Mouse (Mus musculus) hindbrain, embryonic 14.5 days (tissue): ENCODE results near the gene Fgfr2. TPM values are rescaled to one million over a fixed set of nuclear protein-coding genes. Genes with fewer than 3 reads are reported as not detected.
A peak's percentile ranks its signal among the peaks of the same experiment; 100 is the strongest.
"Not testable (repeated sequence)": the region's sequence is repeated elsewhere in the genome, so short reads cannot be mapped to it uniquely, and the experiment has no call there.

ENCODE experiments used
- ATAC-seq: fragments of 200-750 bp; cut with Nextera tagmentation; 2 replicates; pipeline ENCODE4 v1.8.0; 2017; ENCODE audit warnings: moderate number of reproducible peaks, mild to moderate bottlenecking, moderate TSS enrichment, moderate library complexity; ENCODE audit not compliant: low FRiP score
- DNase-seq: peaks from one replicate; pipeline ENCODE4 v3.0.0-alpha.2; 2015; ENCODE audit warnings: low spot score
- H3K27ac ChIP-seq: fragments of 300-500 bp; sonication (generic); 2 replicates; pipeline ENCODE4 v1.5.1; 2014; ENCODE audit warnings: mild to moderate bottlenecking, moderate library complexity
- H3K27me3 ChIP-seq: fragments of 300-500 bp; sonication (generic); 2 replicates; pipeline ENCODE4 v1.6.1; 2014; ENCODE audit warnings: mild to moderate bottlenecking, low read length, mixed read lengths; ENCODE audit not compliant: control insufficient read depth, insufficient read depth
- H3K36me3 ChIP-seq: fragments of 300-500 bp; sonication (generic); replicated peaks from 2 replicates; pipeline ENCODE4 v1.6.1; 2014; ENCODE audit not compliant: control insufficient read depth, insufficient read depth
- H3K4me1 ChIP-seq: fragments of 300-500 bp; sonication (generic); replicated peaks from 2 replicates; pipeline ENCODE4 v1.6.1; 2014; ENCODE audit warnings: antibody characterized with exemption, low read length, mixed read lengths; ENCODE audit not compliant: control insufficient read depth, insufficient read depth
- H3K4me2 ChIP-seq: fragments of 300-500 bp; sonication (generic); replicated peaks from 2 replicates; pipeline ENCODE4 v1.6.1; 2014; ENCODE audit warnings: mild to moderate bottlenecking, moderate library complexity
- H3K4me3 ChIP-seq: fragments of 300-500 bp; sonication (generic); replicated peaks from 2 replicates; pipeline ENCODE4 v1.5.1; 2014; ENCODE audit warnings: mild to moderate bottlenecking, low read length
- H3K9ac ChIP-seq: fragments of 300-500 bp; sonication (generic); 2 replicates; pipeline ENCODE4 v1.6.1; 2014
- H3K9me3 ChIP-seq: fragments of 300-500 bp; sonication (generic); 2 replicates; pipeline ENCODE4 v1.6.1; 2016; ENCODE audit warnings: low read length; ENCODE audit not compliant: control insufficient read depth
- WGBS: fragments of 180-500 bp; shearing (Covaris S2); extraction: QIAGEN DNeasy Blood & Tissue Kit; methylation state at CpG from one replicate; pipeline ENCODE4 v1.1.7; 2014; 5-methylcytosine and 5-hydroxymethylcytosine counted together
- polyA plus RNA-seq: library from polyadenylated mRNA; unstranded; fragments of >200 nt; fragmentation: Nextera tagmentation; extraction: Ambion mirVana; gene quantifications from 2 replicates; pipeline ENCODE4 v1.2.1, GENCODE M21; 2014

Fgfr2 gene
- polyA plus RNA-seq, 1 experiment from 2014 or later: 43.5 TPM

- Histone ChIP-seq H3K27ac (peak overlapping the region; percentile 98), H3K4me3 (peak overlapping the region; percentile 98), H3K9ac (peak overlapping the region; percentile 85), H3K4me1 (peaks cover 10% of the 10 kb centered on the region), H3K36me3 (peaks cover 32% of the 10 kb centered on the region), H3K27me3 (no peaks in the 10 kb centered on the region), H3K9me3 (no peaks in the 10 kb centered on the region), H3K4me2 (peak overlapping the region; percentile 79)
- DNase-seq (no peak), ATAC-seq (no peak)
- 58% methylated on average over 3 of the region's 3 CpGs for WGBS
Observed at GRCm38 (mm10) chr7:130545893-130546292, 2577.3 kb downstream of the Fgfr2 start.

- ATAC-seq (no peak), DNase-seq (no peak)
- 92% methylated on average over 5 of the region's 5 CpGs for WGBS
- H3K4me3 ChIP-seq: 0 out of 2 replicates have a peak overlapping the region, but pooled peaks have one; percentile 98
- H3K27me3 ChIP-seq: no peaks in the 10 kb centered on the region
- no peaks in the 10 kb centered on the region for H3K9me3 ChIP-seq
- peaks cover 34% of the 10 kb centered on the region for H3K36me3 ChIP-seq
- 0 out of 2 replicates have a peak overlapping the region, but pooled peaks have one; percentile 85 for H3K9ac ChIP-seq
- peaks cover 10% of the 10 kb centered on the region for H3K4me1 ChIP-seq
- H3K27ac ChIP-seq: no peak overlapping the region
- peak overlapping the region; percentile 79 for H3K4me2 ChIP-seq
Observed at GRCm38 (mm10) chr7:130545401-130545800, 2577.7 kb downstream of the Fgfr2 start.

- no peaks in the 10 kb centered on the region for H3K9me3 ChIP-seq
- H3K36me3 ChIP-seq: peaks cover 56% of the 10 kb centered on the region
- H3K27me3 ChIP-seq: no peaks in the 10 kb centered on the region
- peaks cover 10% of the 10 kb centered on the region for H3K4me1 ChIP-seq
- WGBS: 98% methylated on average over 4 of the region's 4 CpGs
- H3K9ac ChIP-seq: no peak overlapping the region
- no peak overlapping the region for H3K4me2 ChIP-seq
- ATAC-seq: no peak
- no peak overlapping the region for H3K27ac ChIP-seq
- no peak for DNase-seq
- H3K4me3 ChIP-seq: no peak overlapping the region
Observed at GRCm38 (mm10) chr7:130543181-130543580, 2580.0 kb downstream of the Fgfr2 start.

GRCm38 (mm10) chr7:130540176-130540575 lies 2583.0 kb downstream of the Fgfr2 start:
- H3K36me3 ChIP-seq: peaks cover 86% of the 10 kb centered on the region
- no peaks in the 10 kb centered on the region for H3K9me3 ChIP-seq
- H3K27me3 ChIP-seq: no peaks in the 10 kb centered on the region
- WGBS: 88% methylated on average over 7 of the region's 7 CpGs
- ATAC-seq (no peak), DNase-seq (no peak)
- H3K4me2 ChIP-seq: no peak overlapping the region
- H3K9ac ChIP-seq: no peak overlapping the region
- no peak overlapping the region for H3K4me3 ChIP-seq
- no peak overlapping the region for H3K27ac ChIP-seq
- H3K4me1 ChIP-seq: no peaks in the 10 kb centered on the region

- H3K4me2 ChIP-seq: no peak overlapping the region
- no peak overlapping the region for H3K9ac ChIP-seq
- no peaks in the 10 kb centered on the region for H3K4me1 ChIP-seq
- ATAC-seq (no peak), DNase-seq (no peak)
- H3K4me3 ChIP-seq: no peak overlapping the region
- H3K36me3 ChIP-seq: peaks cover 80% of the 10 kb centered on the region
- 86% methylated on average over 4 of the region's 4 CpGs for WGBS
- no peak overlapping the region for H3K27ac ChIP-seq
- H3K9me3 ChIP-seq: no peaks in the 10 kb centered on the region
- no peaks in the 10 kb centered on the region for H3K27me3 ChIP-seq
Observed at GRCm38 (mm10) chr7:130537068-130537467, 2586.1 kb downstream of the Fgfr2 start.

GRCm38 (mm10) chr7:130535174-130535573 lies 2588.0 kb downstream of the Fgfr2 start:
- Histone ChIP-seq H3K27me3 (no peaks in the 10 kb centered on the region), H3K27ac (no peak overlapping the region), H3K4me2 (no peak overlapping the region), H3K4me1 (no peaks in the 10 kb centered on the region), H3K9ac (no peak overlapping the region), H3K36me3 (peaks cover 78% of the 10 kb centered on the region), H3K4me3 (no peak overlapping the region), H3K9me3 (no peaks in the 10 kb centered on the region)
- ATAC-seq: no peak
- 87% methylated on average over 4 of the region's 4 CpGs for WGBS
- no peak for DNase-seq

- H3K36me3 ChIP-seq: peaks cover 70% of the 10 kb centered on the region
- H3K4me2 ChIP-seq: no peak overlapping the region
- H3K27me3 ChIP-seq: no peaks in the 10 kb centered on the region
- no peaks in the 10 kb centered on the region for H3K4me1 ChIP-seq
- 47% methylated on average over 25 of the region's 25 CpGs for WGBS
- no peak overlapping the region for H3K4me3 ChIP-seq
- no peak overlapping the region for H3K27ac ChIP-seq
- ATAC-seq: peak; percentile 40; the same call in 1 of the 2 replicates
- no peaks in the 10 kb centered on the region for H3K9me3 ChIP-seq
- no peak overlapping the region for H3K9ac ChIP-seq
- DNase-seq: peak; percentile 91
Observed at GRCm38 (mm10) chr7:130533316-130534260, 2589.6 kb downstream of the Fgfr2 start.

GRCm38 (mm10) chr7:130531138-130531537 lies 2592.0 kb downstream of the Fgfr2 start:
- H3K27me3 ChIP-seq, H3K27ac ChIP-seq, DNase-seq, H3K4me3 ChIP-seq, ATAC-seq, H3K4me2 ChIP-seq, H3K9ac ChIP-seq, H3K4me1 ChIP-seq, H3K9me3 ChIP-seq: not testable (repeated sequence)
- WGBS: 96% methylated on average over 14 of the region's 15 CpGs
- H3K36me3 ChIP-seq: peaks cover 46% of the 10 kb centered on the region

- no peaks in the 10 kb centered on the region for H3K4me1 ChIP-seq
- WGBS: 88% methylated on average over 9 of the region's 9 CpGs
Observed at GRCm38 (mm10) chr7:130527306-130527705, 2595.8 kb downstream of the Fgfr2 start.

More at GRCm38 (mm10) chr7:130527306-130527705, 2595.8 kb downstream of the Fgfr2 start:
- Histone ChIP-seq H3K4me3 (no peak overlapping the region), H3K4me2 (no peak overlapping the region), H3K27ac (no peak overlapping the region), H3K9me3 (no peaks in the 10 kb centered on the region), H3K36me3 (peaks cover 23% of the 10 kb centered on the region), H3K9ac (no peak overlapping the region), H3K27me3 (no peaks in the 10 kb centered on the region)
- DNase-seq: no peak
- ATAC-seq: no peak
